Mouse (Mus musculus) cerebellum, adult 2 months (tissue): Measurements from ENCODE around the gene Arl11.

Experiments used
- CTCF ChIP-seq: fragments of 200-500 bp; IDR thresholded peaks from 2 replicates; pipeline ENCODE4 v1.5.1; 2011; ENCODE audit warnings: low read depth, mild to moderate bottlenecking, control low read depth, low read length, moderate library complexity, borderline replicate concordance; ENCODE audit not compliant: insufficient read depth
- POLR2A ChIP-seq: fragments of 200-500 bp; IDR thresholded peaks from 2 replicates; pipeline ENCODE4 v1.6.1; 2011; ENCODE audit warnings: low read length, control low read depth, borderline replicate concordance; ENCODE audit not compliant: insufficient read depth

- TF ChIP-seq CTCF = no peak
- TF ChIP-seq POLR2A = no peak
Observed at GRCm38 (mm10) chr14:61330591-61330990, 21.0 kb downstream of the Arl11 start.
